Mouse (Mus musculus): ENCODE results near the gene Phf5a.

DNA sequence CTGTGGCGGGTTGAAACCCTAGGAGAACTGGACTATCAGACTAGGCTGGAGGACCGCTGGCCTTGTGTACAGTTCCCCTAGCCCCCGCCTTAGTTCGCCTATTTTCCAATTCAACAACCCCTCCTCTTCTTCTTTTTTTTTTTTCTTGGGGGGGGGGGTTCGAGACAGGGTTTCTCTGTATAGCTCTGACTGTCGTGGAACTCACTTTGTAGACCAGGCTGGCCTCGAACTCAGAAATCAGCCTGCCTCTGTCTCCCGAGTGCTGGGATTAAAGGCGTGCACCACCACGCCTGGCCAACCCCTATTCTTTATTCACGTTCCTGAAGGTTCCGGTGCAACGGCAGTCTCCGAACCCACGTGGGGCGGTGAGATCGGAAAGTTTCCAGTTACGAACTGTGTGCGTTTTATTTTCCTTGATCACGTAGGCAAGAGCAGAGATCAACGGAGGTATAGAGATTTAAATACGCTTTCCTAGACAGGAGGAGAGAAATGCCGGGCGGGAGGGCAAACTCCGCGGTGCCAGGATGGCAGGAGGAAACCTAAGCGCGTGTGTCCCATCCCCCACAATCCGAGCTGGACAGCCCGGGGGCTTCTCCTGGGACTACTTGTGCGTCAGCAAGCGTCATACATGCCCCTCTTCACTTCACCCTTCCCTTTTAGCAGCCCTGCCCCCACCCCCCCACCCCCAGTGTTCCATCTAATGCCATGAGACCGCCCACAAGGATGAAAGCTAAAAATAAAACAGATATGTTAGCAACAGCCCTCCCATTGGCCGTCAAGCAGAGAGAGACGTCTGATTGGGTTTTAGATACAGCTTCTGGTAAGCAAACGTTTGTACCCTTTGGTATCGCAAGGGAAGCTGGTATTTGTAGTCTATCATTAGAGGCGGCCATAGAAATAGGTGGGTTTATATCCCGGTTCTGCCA is 12.1 kb downstream of the Phf5a start:
- no peak for TF ChIP-seq CTCF (conservative IDR thresholded peaks at IDR 0.05; ENCODE audit: low read length)
- no peak for TF ChIP-seq NANOG (IDR thresholded peaks at IDR 0.05; ENCODE audit: borderline replicate concordance, low read length)
